Mouse (Mus musculus) bone marrow macrophage, adult 2 months (primary cell): ENCODE data around the gene Arhgef3.

ENCODE experiments used
- CTCF ChIP-seq: IDR thresholded peaks from 2 replicates; pipeline ENCODE4 v1.5.1; 2012; ENCODE audit warnings: low read depth, mild to moderate bottlenecking, low read length, moderate library complexity
- POLR2A ChIP-seq: IDR thresholded peaks from 2 replicates; pipeline ENCODE4 v1.6.1; 2012; ENCODE audit warnings: mild to moderate bottlenecking, low read depth, low read length, borderline replicate concordance

- TF ChIP-seq POLR2A, result no peak
- no peak for TF ChIP-seq CTCF
These were observed 201.0 kb downstream of the Arhgef3 start for GRCm38 (mm10) chr14:27315737-27316136.
